Mouse (Mus musculus) kidney, embryonic 14.5 days (tissue): Measurements from ENCODE around the gene Ccn1. TPM values are rescaled to one million over a fixed set of nuclear protein-coding genes. Genes with fewer than 3 reads are reported as not detected.
A peak's percentile ranks its signal among the peaks of the same experiment; 100 is the strongest.

Experiments used
- ATAC-seq: fragments of 200-750 bp; cut with Nextera tagmentation; 2 replicates; pipeline ENCODE4 v1.8.0; 2017; ENCODE audit warnings: moderate number of reproducible peaks, mild to moderate bottlenecking, moderate TSS enrichment, moderate library complexity; ENCODE audit not compliant: low FRiP score, low TSS enrichment
- H3K27ac ChIP-seq: fragments of 300-500 bp; sonication (generic); 2 replicates; pipeline ENCODE4 v1.5.1; 2014; ENCODE audit warnings: low read depth, mild to moderate bottlenecking, low read length, moderate library complexity, mixed read lengths
- H3K27me3 ChIP-seq: fragments of 300-500 bp; sonication (generic); 2 replicates; pipeline ENCODE4 v1.6.1; 2014; ENCODE audit warnings: mild to moderate bottlenecking, low read length; ENCODE audit not compliant: control insufficient read depth, insufficient read depth
- H3K36me3 ChIP-seq: fragments of 300-500 bp; sonication (generic); 2 replicates; pipeline ENCODE4 v1.6.1; 2014; ENCODE audit warnings: low read length, mixed read lengths; ENCODE audit not compliant: control insufficient read depth, insufficient read depth
- H3K4me1 ChIP-seq: fragments of 300-500 bp; sonication (generic); 2 replicates; pipeline ENCODE4 v1.6.1; 2014; ENCODE audit warnings: low read length, mixed read lengths; ENCODE audit not compliant: control insufficient read depth, insufficient read depth
- H3K4me2 ChIP-seq: fragments of 300-500 bp; sonication (generic); replicated peaks from 2 replicates; pipeline ENCODE4 v1.6.1; 2014; ENCODE audit warnings: low read depth, mild to moderate bottlenecking, low read length
- H3K4me3 ChIP-seq: fragments of 300-500 bp; sonication (generic); 2 replicates; pipeline ENCODE4 v1.5.1; 2014; ENCODE audit warnings: mild to moderate bottlenecking, low read length
- H3K9ac ChIP-seq: fragments of 300-500 bp; sonication (generic); 2 replicates; pipeline ENCODE4 v1.6.1; 2014; ENCODE audit warnings: low read depth, mild to moderate bottlenecking, low read length, moderate library complexity
- H3K9me3 ChIP-seq: fragments of 300-500 bp; sonication (generic); 2 replicates; pipeline ENCODE4 v1.6.1; 2016; ENCODE audit warnings: low read length; ENCODE audit not compliant: control insufficient read depth
- WGBS: fragments of 180-500 bp; shearing (Covaris S2); extraction: QIAGEN DNeasy Blood & Tissue Kit; methylation state at CpG from one replicate; pipeline ENCODE4 v1.1.7; 2014; 5-methylcytosine and 5-hydroxymethylcytosine counted together
- polyA plus RNA-seq: library from polyadenylated mRNA; unstranded; fragments of >200 nt; fragmentation: Nextera tagmentation; extraction: Ambion mirVana; gene quantifications from 2 replicates; pipeline ENCODE4 v1.2.1, GENCODE M21; 2014

Gene Ccn1
- polyA plus RNA-seq, 1 experiment from 2014 or later: 30.9 TPM

DNA sequence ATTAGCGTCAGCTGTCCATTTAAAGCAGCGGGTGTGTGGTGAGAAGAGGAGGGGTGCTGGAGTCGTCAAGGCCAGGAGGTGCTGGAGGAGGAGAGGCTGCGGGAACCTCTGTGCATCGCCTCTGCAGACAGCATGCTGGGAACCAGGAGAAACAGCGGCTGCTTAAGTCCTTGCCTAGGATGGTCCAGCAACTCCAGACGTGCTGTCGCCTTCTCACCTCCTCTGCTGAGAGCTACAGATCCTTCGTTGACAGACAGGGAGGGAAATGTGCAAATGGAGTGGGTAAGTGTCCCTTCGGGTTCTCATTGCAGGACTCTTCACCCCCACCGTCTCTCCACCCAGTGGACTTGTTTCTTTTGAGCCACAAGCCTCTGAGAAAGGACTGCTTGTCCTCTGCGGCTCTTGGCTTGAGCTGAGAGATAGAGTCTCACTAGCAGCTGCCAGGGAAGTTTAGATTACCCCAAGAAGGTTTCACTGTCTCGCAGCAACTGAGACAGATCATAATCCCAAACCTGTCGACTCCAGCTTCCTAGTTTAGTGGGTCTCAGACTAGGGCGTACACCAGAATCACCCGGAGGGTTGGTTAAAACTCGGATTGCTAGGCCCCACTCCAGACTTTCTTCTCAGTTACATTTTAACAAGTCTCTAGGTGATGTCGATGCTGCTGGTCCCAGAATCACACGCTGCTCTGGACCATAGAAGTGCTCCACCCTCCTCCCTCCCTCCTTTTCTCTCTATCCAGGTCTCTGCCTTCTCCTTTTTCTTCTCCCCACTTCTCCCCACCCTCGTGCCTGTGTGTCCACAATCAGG lies 2.7 kb upstream of the Ccn1 start:
- Histone ChIP-seq H3K4me3 (peak overlapping the region; percentile 43), H3K4me1 (peaks cover 19% of the 10 kb centered on the region), H3K4me2 (peak overlapping the region; percentile 79), H3K27ac (peak overlapping the region; percentile 79), H3K27me3 (no peaks in the 10 kb centered on the region), H3K9ac (peak overlapping the region; percentile 65), H3K9me3 (no peaks in the 10 kb centered on the region), H3K36me3 (peaks cover 2% of the 10 kb centered on the region; the same call in 1 of the 2 replicates)
- peak; percentile 3; the same call in 1 of the 2 replicates for ATAC-seq
- 8% methylated on average over 20 of the region's 20 CpGs for WGBS

DNA sequence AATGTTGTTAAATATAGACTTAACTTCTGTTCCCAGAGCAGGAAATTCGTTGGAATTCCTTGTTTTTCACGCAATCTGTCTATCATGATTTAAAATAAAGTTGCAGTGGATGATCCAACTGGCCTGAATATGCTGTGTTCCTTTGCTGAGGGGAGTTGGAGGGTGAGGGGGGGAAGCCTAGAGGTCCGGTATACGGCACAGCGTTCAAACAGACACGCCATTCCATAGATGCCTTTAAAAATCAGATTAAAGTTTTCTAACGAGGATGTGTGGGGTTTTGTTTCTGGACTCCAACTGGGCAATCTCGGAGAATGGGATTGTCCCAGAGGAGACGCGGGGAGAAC lies 2.2 kb upstream of the Ccn1 start:
- peak overlapping the region; percentile 65; the same call in 1 of the 2 replicates for H3K9ac ChIP-seq
- WGBS: 6% methylated on average over 10 of the region's 10 CpGs
- H3K4me1 ChIP-seq: peaks cover 22% of the 10 kb centered on the region

DNA sequence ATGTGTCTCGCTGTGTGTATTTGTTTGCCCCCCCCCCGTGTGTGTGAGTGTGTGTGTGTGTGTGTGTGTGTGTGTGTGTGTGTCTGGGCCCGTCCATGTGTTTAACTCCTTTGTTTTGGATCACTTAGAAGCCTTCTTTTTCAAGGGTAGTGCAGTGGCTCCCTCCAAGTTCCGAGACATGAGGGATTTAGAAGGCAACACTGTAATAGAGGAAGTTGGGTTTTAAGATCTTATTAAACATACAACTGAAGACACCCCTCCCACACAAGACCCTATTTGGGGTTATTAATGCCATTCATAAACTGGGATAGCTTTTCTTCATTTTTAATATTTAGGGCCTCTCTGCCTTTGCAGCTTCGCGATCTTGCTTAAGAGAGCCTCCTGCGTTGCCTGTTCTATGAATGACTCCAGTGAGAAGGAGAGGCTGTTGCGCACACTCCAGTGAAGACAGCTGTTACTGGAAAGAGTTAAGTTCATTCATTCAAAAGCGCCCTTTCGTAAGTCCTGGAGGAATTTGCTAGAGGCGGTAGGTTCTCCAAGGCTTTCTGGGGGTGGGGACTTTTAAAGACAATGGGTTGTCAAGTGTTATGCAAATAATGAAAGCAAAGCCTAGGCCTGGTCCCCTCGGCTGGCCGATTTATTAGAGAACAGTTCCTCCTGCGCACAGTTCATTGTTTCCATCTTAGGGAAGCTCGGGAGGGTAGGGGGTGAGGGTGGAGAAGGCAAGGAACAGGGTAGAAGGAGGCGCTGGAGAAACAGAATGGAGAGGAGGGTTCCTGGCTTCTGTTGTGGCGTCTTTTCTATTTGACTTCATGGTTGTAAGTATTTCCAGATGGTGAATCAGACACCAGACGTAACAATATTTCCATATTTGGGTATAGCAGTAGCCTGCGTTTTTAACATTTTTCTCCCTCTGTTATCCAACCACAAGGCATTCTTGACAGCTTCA lies 1.5 kb upstream of the Ccn1 start:
- no peak for ATAC-seq

More for the DNA sequence above, 2.2 kb upstream of the Ccn1 start:
- peaks cover 6% of the 10 kb centered on the region; the same call in 1 of the 2 replicates for H3K36me3 ChIP-seq
- H3K4me3 ChIP-seq: peak overlapping the region; percentile 43; the same call in 1 of the 2 replicates
- peak overlapping the region; percentile 79 for H3K27ac ChIP-seq
- H3K9me3 ChIP-seq: no peaks in the 10 kb centered on the region
- H3K4me2 ChIP-seq: peak overlapping the region; percentile 79
- no peaks in the 10 kb centered on the region for H3K27me3 ChIP-seq
- ATAC-seq: no peak

DNA sequence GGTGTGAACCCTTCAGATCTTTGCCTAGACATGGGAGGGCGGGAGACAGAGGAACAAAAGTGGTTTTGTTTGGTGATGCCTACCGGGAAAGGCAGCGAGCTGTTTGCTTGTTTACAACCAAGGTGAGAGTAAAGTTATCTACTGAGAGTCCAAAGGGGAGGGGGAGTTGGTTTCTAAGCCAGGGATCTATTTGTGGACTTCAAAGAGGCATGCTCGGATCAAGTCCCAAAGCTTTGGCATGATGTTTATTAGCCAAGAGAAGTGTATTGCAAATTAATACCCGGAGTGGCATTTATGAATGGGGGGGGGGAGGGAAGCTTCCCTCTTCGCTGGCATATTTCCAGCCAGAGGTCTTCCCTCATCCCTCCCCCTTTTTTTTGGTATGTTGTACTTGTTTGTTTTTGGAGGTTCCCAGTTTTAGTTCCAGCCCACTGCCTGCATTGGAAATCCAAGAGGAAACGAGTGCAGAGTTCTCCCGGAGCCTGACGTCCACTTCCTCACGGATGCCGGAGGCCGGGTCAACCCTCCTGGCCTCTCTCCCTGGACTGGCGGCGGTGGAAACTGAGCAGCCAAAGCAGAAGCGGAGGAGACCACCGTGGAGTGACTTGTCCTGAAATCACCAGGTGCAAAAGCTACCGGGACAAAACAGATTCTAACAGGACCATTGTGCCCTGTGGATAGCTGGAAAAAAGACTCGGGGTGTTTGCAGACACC lies 674 bp upstream of the Ccn1 start:
- H3K27me3 ChIP-seq: no peaks in the 10 kb centered on the region
- H3K4me3 ChIP-seq: peak overlapping the region; percentile 63
- peak overlapping the region; percentile 79 for H3K27ac ChIP-seq
- H3K9ac ChIP-seq: peak overlapping the region; percentile 29; the same call in 1 of the 2 replicates
- 0% methylated on average over 18 of the region's 18 CpGs for WGBS
- H3K4me2 ChIP-seq: peak overlapping the region; percentile 79
- no peaks in the 10 kb centered on the region for H3K9me3 ChIP-seq
- peak; percentile 10; the same call in 1 of the 2 replicates for ATAC-seq
- H3K4me1 ChIP-seq: peaks cover 25% of the 10 kb centered on the region
- H3K36me3 ChIP-seq: peaks cover 6% of the 10 kb centered on the region; the same call in 1 of the 2 replicates

More for the DNA sequence above, 1.5 kb upstream of the Ccn1 start:
- peaks cover 6% of the 10 kb centered on the region; the same call in 1 of the 2 replicates for H3K36me3 ChIP-seq
- H3K4me3 ChIP-seq: peak overlapping the region; percentile 63; the same call in 1 of the 2 replicates
- 12% methylated on average over 19 of the region's 19 CpGs for WGBS
- no peaks in the 10 kb centered on the region for H3K9me3 ChIP-seq
- H3K4me1 ChIP-seq: peaks cover 22% of the 10 kb centered on the region
- H3K9ac ChIP-seq: peak overlapping the region; percentile 29; the same call in 1 of the 2 replicates
- peak overlapping the region; percentile 79 for H3K27ac ChIP-seq
- no peaks in the 10 kb centered on the region for H3K27me3 ChIP-seq
- H3K4me2 ChIP-seq: peak overlapping the region; percentile 79

DNA sequence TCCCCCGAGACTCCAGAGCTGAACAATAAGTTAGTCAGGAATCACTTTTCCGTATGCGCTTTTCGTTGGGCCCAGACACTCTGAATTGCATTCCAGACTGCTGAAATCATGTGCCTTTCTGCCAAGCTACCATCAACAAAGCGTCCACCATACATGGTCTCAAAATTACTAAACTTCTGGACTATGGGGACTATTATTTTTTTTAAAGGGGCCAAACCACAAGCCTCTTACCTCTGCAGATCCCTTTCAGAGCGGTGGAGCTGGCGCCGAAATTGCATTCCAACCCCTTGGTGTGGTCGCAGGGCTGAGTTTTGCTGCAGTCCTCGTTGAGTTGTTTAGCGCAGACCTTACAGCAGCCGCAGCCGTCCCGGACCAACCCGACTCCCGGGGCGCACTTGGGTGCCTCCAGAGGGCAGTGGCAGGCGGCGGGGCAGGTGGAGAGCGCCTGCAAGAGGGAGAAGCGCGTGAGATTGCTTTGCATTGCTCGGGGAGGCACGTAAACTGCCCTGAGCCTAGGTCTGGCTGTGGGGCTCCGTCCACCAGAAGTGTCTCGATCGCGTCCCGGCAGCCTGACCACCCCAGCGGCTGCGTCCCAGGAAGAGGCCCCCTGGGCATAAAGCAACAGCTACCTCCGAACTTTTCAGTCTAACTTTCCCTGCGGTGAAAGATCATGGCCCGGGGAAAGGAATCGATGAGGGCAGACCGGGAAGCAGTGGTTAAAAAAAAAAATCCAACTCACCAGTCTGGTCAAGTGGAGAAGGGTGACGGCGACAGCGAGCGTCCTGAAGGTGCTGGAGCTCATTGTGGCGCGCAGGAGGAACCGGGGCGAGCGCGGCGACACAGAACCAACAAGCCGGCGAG lies 560 bp downstream of the Ccn1 start:
- Histone ChIP-seq H3K36me3 (peaks cover 3% of the 10 kb centered on the region; the same call in 1 of the 2 replicates), H3K4me3 (peak overlapping the region; percentile 63), H3K9ac (peak overlapping the region; percentile 74), H3K27ac (peak overlapping the region; percentile 77), H3K9me3 (no peaks in the 10 kb centered on the region), H3K4me2 (peak overlapping the region; percentile 79), H3K27me3 (no peaks in the 10 kb centered on the region), H3K4me1 (peaks cover 25% of the 10 kb centered on the region)
- 1% methylated on average over 48 of the region's 49 CpGs for WGBS
- ATAC-seq: peak; percentile 11; the same call in 1 of the 2 replicates

DNA sequence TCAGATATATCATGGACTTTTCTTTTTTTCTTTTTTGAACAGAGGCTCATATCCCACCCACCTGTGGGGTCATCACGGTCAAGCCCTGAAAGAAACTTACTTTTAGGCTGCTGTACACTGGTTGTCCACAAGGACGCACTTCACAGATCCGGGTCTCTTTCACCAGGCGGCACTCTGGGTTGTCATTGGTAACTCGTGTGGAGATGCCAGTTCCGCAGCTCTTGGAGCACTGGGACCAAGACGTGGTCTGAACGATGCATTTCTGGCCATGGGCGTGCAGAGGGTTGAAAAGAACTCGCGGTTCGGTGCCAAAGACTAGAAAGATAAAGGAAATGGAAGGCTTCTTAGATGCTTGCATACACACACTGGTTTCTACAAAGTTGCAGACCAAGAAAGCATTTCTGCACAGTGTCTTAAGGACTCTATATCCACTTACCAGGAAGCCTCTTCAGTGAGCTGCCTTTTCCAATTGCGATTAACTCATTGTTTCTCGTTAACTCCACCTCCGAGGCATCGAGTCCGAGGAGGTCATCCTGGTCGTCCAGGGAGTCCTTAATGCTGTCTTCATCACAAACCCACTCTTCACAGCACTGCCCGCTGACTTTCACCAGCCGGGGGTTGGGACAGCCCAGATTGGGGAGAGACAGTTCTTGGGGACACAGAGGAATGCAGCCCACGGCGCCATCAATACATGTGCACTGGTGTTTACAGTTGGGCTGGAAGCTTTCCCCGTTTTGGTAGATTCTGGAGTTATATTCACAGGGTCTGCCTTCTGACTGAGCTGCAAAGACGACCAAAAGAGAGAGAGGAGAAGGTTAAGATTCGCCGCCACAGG lies 1.5 kb downstream of the Ccn1 start:
- no peaks in the 10 kb centered on the region for H3K9me3 ChIP-seq
- 30% methylated on average over 26 of the region's 26 CpGs for WGBS
- no peak overlapping the region; the same call in 1 of the 2 replicates for H3K27ac ChIP-seq
- H3K9ac ChIP-seq: peak overlapping the region; percentile 74; the same call in 1 of the 2 replicates
- peak overlapping the region; percentile 79 for H3K4me2 ChIP-seq
- H3K4me1 ChIP-seq: peaks cover 25% of the 10 kb centered on the region
- ATAC-seq: no peak; the same call in 1 of the 2 replicates
- H3K36me3 ChIP-seq: peaks cover 3% of the 10 kb centered on the region; the same call in 1 of the 2 replicates
- H3K4me3 ChIP-seq: peak overlapping the region; percentile 63
- no peaks in the 10 kb centered on the region for H3K27me3 ChIP-seq

DNA sequence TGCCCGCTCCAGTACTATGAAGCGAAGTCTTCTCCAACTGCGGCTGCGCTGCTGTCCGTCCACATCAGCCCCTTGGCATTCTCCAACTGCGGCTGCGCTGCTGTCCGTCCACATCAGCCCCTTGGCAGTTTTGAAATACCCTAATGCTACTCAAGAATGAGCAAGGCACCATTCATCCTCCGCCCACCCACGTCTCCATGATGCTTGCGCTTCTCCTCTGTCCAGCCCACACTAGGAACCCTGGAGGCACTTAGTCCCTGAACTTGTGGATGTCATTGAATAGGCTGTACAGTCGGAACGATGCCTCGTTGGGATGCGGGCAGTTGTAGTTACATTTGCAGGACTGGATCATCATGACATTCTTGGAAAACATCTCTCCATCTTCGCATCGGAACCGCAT lies 2.4 kb downstream of the Ccn1 start:
- H3K4me2 ChIP-seq: peak overlapping the region; percentile 79; the same call in 1 of the 2 replicates
- peaks cover 21% of the 10 kb centered on the region for H3K4me1 ChIP-seq
- peak overlapping the region; percentile 63 for H3K4me3 ChIP-seq

More for the DNA sequence above, 2.4 kb downstream of the Ccn1 start:
- Histone ChIP-seq H3K36me3 (peaks cover 3% of the 10 kb centered on the region; the same call in 1 of the 2 replicates), H3K9me3 (no peaks in the 10 kb centered on the region), H3K27me3 (no peaks in the 10 kb centered on the region), H3K27ac (no peak overlapping the region), H3K9ac (no peak overlapping the region)
- 94% methylated on average over 18 of the region's 18 CpGs for WGBS
- no peak for ATAC-seq
